Mouse (Mus musculus): ENCODE data around the gene Dtnbp1. TPM values are rescaled to one million over a fixed set of nuclear protein-coding genes. Genes with fewer than 3 reads are reported as not detected.

The Dtnbp1 gene
- polyA plus RNA-seq (2015; fragmentation: Nextera tagmentation; extraction: Ambion mirVana) = 58.7 and 61.1 TPM in 2 replicates

GRCm38 (mm10) chr13:45001911-45002615, at the start of gene Dtnbp1:
Gene Dtnbp1 (minus strand): TSS chr13:45002147.
- H3K4me3 ChIP-seq (replicated peaks) = peak within 1 kb of the TSS; percentile 86
- H3K9ac ChIP-seq = peak within 1 kb of the TSS; percentile 76
- H3K9me3 ChIP-seq = no peaks in the 10 kb centered on the region
- H3K4me2 ChIP-seq = peak within 1 kb of the TSS; percentile 73
- H3K27me3 ChIP-seq (replicated peaks) = no peaks in the 10 kb centered on the region
- H3K4me1 ChIP-seq = peaks cover 12% of the 10 kb centered on the region; the same call in 1 of the 2 replicates
- H3K36me3 ChIP-seq = no peaks in the 10 kb centered on the region
- WGBS = under 1% methylated on average over 68 of the region's 68 CpGs
- peak within 1 kb of the TSS; percentile 69 for H3K27ac ChIP-seq
- peak; percentile 93 for ATAC-seq (ENCODE audit: insufficient read depth, low FRiP score, low read depth)

- H3K36me3 ChIP-seq = no peaks in the 10 kb centered on the region
- 62% methylated on average over 7 of the region's 7 CpGs for WGBS
- ATAC-seq (ENCODE audit: insufficient read depth, low FRiP score, low read depth) = no peak
- no peaks in the 10 kb centered on the region for H3K9me3 ChIP-seq
- no peak overlapping the region for H3K4me3 ChIP-seq (replicated peaks)
- no peaks in the 10 kb centered on the region for H3K27me3 ChIP-seq (replicated peaks)
- H3K9ac ChIP-seq = no peak overlapping the region
- no peak overlapping the region for H3K27ac ChIP-seq
- no peak overlapping the region for H3K4me2 ChIP-seq
- no peaks in the 10 kb centered on the region for H3K4me1 ChIP-seq
Observed at GRCm38 (mm10) chr13:45049261-45050020, 47.5 kb upstream of the Dtnbp1 start.

GRCm38 (mm10) chr13:45043466-45043865, 41.5 kb upstream of the Dtnbp1 start:
- Histone ChIP-seq H3K36me3 (no peaks in the 10 kb centered on the region), H3K4me2 (no peak overlapping the region), H3K9ac (no peak overlapping the region), H3K4me1 (no peaks in the 10 kb centered on the region), H3K9me3 (no peaks in the 10 kb centered on the region), H3K4me3 (replicated peaks) (no peak overlapping the region), H3K27ac (no peak overlapping the region), H3K27me3 (replicated peaks) (no peaks in the 10 kb centered on the region)
- ATAC-seq (ENCODE audit: insufficient read depth, low FRiP score, low read depth) = no peak
- 75% methylated on average over 3 of the region's 3 CpGs for WGBS

- WGBS = 43% methylated on average over 7 of the region's 7 CpGs
- Histone ChIP-seq H3K9me3 (no peaks in the 10 kb centered on the region), H3K9ac (no peak overlapping the region), H3K4me2 (no peak overlapping the region), H3K4me3 (replicated peaks) (no peak overlapping the region), H3K27ac (no peak overlapping the region), H3K36me3 (no peaks in the 10 kb centered on the region), H3K27me3 (replicated peaks) (no peaks in the 10 kb centered on the region), H3K4me1 (no peaks in the 10 kb centered on the region)
- no peak for ATAC-seq (ENCODE audit: insufficient read depth, low FRiP score, low read depth)
Observed at GRCm38 (mm10) chr13:45040741-45041140, 38.8 kb upstream of the Dtnbp1 start.

- Histone ChIP-seq H3K9ac (no peak overlapping the region), H3K27ac (no peak overlapping the region), H3K4me2 (no peak overlapping the region), H3K4me3 (replicated peaks) (no peak overlapping the region), H3K9me3 (no peaks in the 10 kb centered on the region), H3K27me3 (replicated peaks) (no peaks in the 10 kb centered on the region), H3K36me3 (no peaks in the 10 kb centered on the region), H3K4me1 (no peaks in the 10 kb centered on the region)
- ATAC-seq (ENCODE audit: insufficient read depth, low FRiP score, low read depth) = no peak
- 55% methylated on average over 4 of the region's 4 CpGs for WGBS
Observed at GRCm38 (mm10) chr13:45040195-45040594, 38.2 kb upstream of the Dtnbp1 start.

GRCm38 (mm10) chr13:45036417-45036816, 34.5 kb upstream of the Dtnbp1 start:
- no peak for ATAC-seq (ENCODE audit: insufficient read depth, low FRiP score, low read depth)
- Histone ChIP-seq H3K27ac (no peak overlapping the region), H3K9me3 (no peaks in the 10 kb centered on the region), H3K4me2 (no peak overlapping the region), H3K9ac (no peak overlapping the region), H3K36me3 (no peaks in the 10 kb centered on the region), H3K27me3 (replicated peaks) (no peaks in the 10 kb centered on the region), H3K4me3 (replicated peaks) (no peak overlapping the region), H3K4me1 (no peaks in the 10 kb centered on the region)
- 84% methylated on average over 4 of the region's 4 CpGs for WGBS

GRCm38 (mm10) chr13:45034759-45035158, 32.8 kb upstream of the Dtnbp1 start:
- no peak for ATAC-seq (ENCODE audit: insufficient read depth, low FRiP score, low read depth)
- Histone ChIP-seq H3K4me3 (replicated peaks) (no peak overlapping the region), H3K4me1 (no peaks in the 10 kb centered on the region), H3K9ac (no peak overlapping the region), H3K4me2 (no peak overlapping the region), H3K9me3 (no peaks in the 10 kb centered on the region), H3K27me3 (replicated peaks) (no peaks in the 10 kb centered on the region), H3K36me3 (no peaks in the 10 kb centered on the region), H3K27ac (no peak overlapping the region)
- WGBS = 69% methylated on average over 7 of the region's 7 CpGs

GRCm38 (mm10) chr13:45033360-45033759, 31.4 kb upstream of the Dtnbp1 start:
- no peaks in the 10 kb centered on the region for H3K4me1 ChIP-seq
- 91% methylated on average over 10 of the region's 10 CpGs for WGBS
- no peak for ATAC-seq (ENCODE audit: insufficient read depth, low FRiP score, low read depth)
- no peak overlapping the region for H3K4me2 ChIP-seq
- H3K4me3 ChIP-seq (replicated peaks) = no peak overlapping the region
- no peaks in the 10 kb centered on the region for H3K9me3 ChIP-seq
- no peak overlapping the region for H3K27ac ChIP-seq
- H3K36me3 ChIP-seq = no peaks in the 10 kb centered on the region
- H3K27me3 ChIP-seq (replicated peaks) = no peaks in the 10 kb centered on the region
- H3K9ac ChIP-seq = no peak overlapping the region

- no peaks in the 10 kb centered on the region for H3K4me1 ChIP-seq
- H3K9me3 ChIP-seq = no peaks in the 10 kb centered on the region
- no peak overlapping the region for H3K4me2 ChIP-seq
- H3K27ac ChIP-seq = no peak overlapping the region
- ATAC-seq (ENCODE audit: insufficient read depth, low FRiP score, low read depth) = no peak
- 83% methylated on average over 4 of the region's 4 CpGs for WGBS
- no peak overlapping the region for H3K9ac ChIP-seq
- no peaks in the 10 kb centered on the region for H3K36me3 ChIP-seq
- H3K27me3 ChIP-seq (replicated peaks) = no peaks in the 10 kb centered on the region
- H3K4me3 ChIP-seq (replicated peaks) = no peak overlapping the region
Observed at GRCm38 (mm10) chr13:45032484-45032883, 30.5 kb upstream of the Dtnbp1 start.

- no peak overlapping the region for H3K9ac ChIP-seq
- H3K27ac ChIP-seq = no peak overlapping the region
- no peak overlapping the region for H3K4me3 ChIP-seq (replicated peaks)
- H3K36me3 ChIP-seq = no peaks in the 10 kb centered on the region
- ATAC-seq (ENCODE audit: insufficient read depth, low FRiP score, low read depth) = peak; percentile 56; the same call in 1 of the 2 replicates
- 37% methylated on average over 7 of the region's 7 CpGs for WGBS
- H3K4me1 ChIP-seq = no peaks in the 10 kb centered on the region
- no peaks in the 10 kb centered on the region for H3K9me3 ChIP-seq
- no peak overlapping the region for H3K4me2 ChIP-seq
- no peaks in the 10 kb centered on the region for H3K27me3 ChIP-seq (replicated peaks)
Observed at GRCm38 (mm10) chr13:45031748-45032147, 29.8 kb upstream of the Dtnbp1 start.

GRCm38 (mm10) chr13:45031314-45031713, 29.4 kb upstream of the Dtnbp1 start:
- Histone ChIP-seq H3K9ac (no peak overlapping the region), H3K27me3 (replicated peaks) (no peaks in the 10 kb centered on the region), H3K36me3 (no peaks in the 10 kb centered on the region), H3K4me3 (replicated peaks) (no peak overlapping the region), H3K4me1 (no peaks in the 10 kb centered on the region), H3K9me3 (no peaks in the 10 kb centered on the region), H3K27ac (peak overlapping the region; percentile 60; the same call in 1 of the 2 replicates), H3K4me2 (peak overlapping the region; percentile 25; the same call in 1 of the 2 replicates)
- ATAC-seq (ENCODE audit: insufficient read depth, low FRiP score, low read depth) = no peak
- WGBS = 43% methylated on average over 10 of the region's 10 CpGs

GRCm38 (mm10) chr13:45030830-45031229, 28.9 kb upstream of the Dtnbp1 start:
- peak overlapping the region; percentile 60; the same call in 1 of the 2 replicates for H3K27ac ChIP-seq
- peak overlapping the region; percentile 25; the same call in 1 of the 2 replicates for H3K4me2 ChIP-seq
- H3K27me3 ChIP-seq (replicated peaks) = no peaks in the 10 kb centered on the region
- ATAC-seq (ENCODE audit: insufficient read depth, low FRiP score, low read depth) = peak; percentile 39
- H3K36me3 ChIP-seq = no peaks in the 10 kb centered on the region
- H3K9me3 ChIP-seq = no peaks in the 10 kb centered on the region
- H3K4me1 ChIP-seq = no peaks in the 10 kb centered on the region
- WGBS = 9% methylated on average over 12 of the region's 12 CpGs
- no peak overlapping the region for H3K4me3 ChIP-seq (replicated peaks)
- H3K9ac ChIP-seq = no peak overlapping the region
